Comparison of ENCODE assay signal across 9 mouse cellular contexts in genomic region chr7:31207563-31208236, GRCm38 (mm10). TPM values are rescaled to one million over a fixed set of nuclear protein-coding genes. Genes with fewer than 3 reads are reported as not detected.
DNase-seq lines count a peak whose midpoint lies in the region; ATAC-seq and TF ChIP-seq lines count a peak whose summit lies in the region.
"Had no signal": no experiment of that assay in that cellular context is flagged by ENCODE, and none has a peak within 500 bp of the region (broad histone marks: within the 10 kb centered on the region; RNA-seq: fewer than 3 reads in every experiment).

No protein-coding gene starts in this region.

- no peaks in the 10 kb centered on the region for H3K4me1 ChIP-seq in kidney, adult 2 months (ENCODE audit: control insufficient read depth, insufficient read depth, low read length)
- no peaks in the 10 kb centered on the region; the same call in 1 of the 2 replicates for H3K4me1 ChIP-seq in cortical plate, adult 2 months (ENCODE audit: control insufficient read depth, insufficient read depth, low read length)
- H3K4me1 ChIP-seq in hindbrain, embryonic 15.5 days (replicated peaks), result peaks cover 9% of the 10 kb centered on the region; the same call in 1 of the 2 replicates
- H3K4me1 ChIP-seq in midbrain, embryonic 14.5 days (ENCODE audit: control insufficient read depth, insufficient read depth, low read length), result no peaks in the 10 kb centered on the region

- peak; percentile 63 for ATAC-seq in hindbrain, embryonic 15.5 days (ENCODE audit: low FRiP score, low read depth)
- ATAC-seq in midbrain, embryonic 14.5 days (ENCODE audit: low FRiP score, low TSS enrichment), result 0 out of 2 replicates have a peak, but pooled peaks have one; percentile 14

- TF ChIP-seq POLR2A in kidney, adult 2 months (IDR thresholded peaks at IDR 0.05; ENCODE audit: low read depth, low read length), result no peak
- no peak for TF ChIP-seq POLR2A in cortical plate, adult 2 months (IDR thresholded peaks at IDR 0.05; ENCODE audit: extremely low read depth, insufficient read depth, low read length)

- no peak overlapping the region for H3K9ac ChIP-seq in hindbrain, embryonic 15.5 days
- H3K9ac ChIP-seq in midbrain, embryonic 14.5 days (replicated peaks; ENCODE audit: low read length), result no peak overlapping the region

- peak overlapping the region; percentile 13; the same call in 1 of the 2 replicates for H3K4me3 ChIP-seq in kidney, adult 2 months (ENCODE audit: insufficient read depth, low read depth, low read length)
- peak overlapping the region; percentile 64 for H3K4me3 ChIP-seq in cortical plate, adult 2 months (ENCODE audit: insufficient read depth, low read length)
- H3K4me3 ChIP-seq in hindbrain, embryonic 15.5 days, result peak overlapping the region; percentile 80
- H3K4me3 ChIP-seq in midbrain, embryonic 14.5 days (replicated peaks; ENCODE audit: low read depth, low read length), result peak overlapping the region; percentile 58

- H3K27ac ChIP-seq in kidney, adult 2 months (ENCODE audit: insufficient read depth, low read depth, low read length), result no peak overlapping the region
- H3K27ac ChIP-seq in cortical plate, adult 2 months (ENCODE audit: insufficient read depth, low read length), result no peak overlapping the region
- H3K27ac ChIP-seq in hindbrain, embryonic 15.5 days (replicated peaks), result no peak overlapping the region
- no peak overlapping the region for H3K27ac ChIP-seq in midbrain, embryonic 14.5 days (replicated peaks; ENCODE audit: low read depth, low read length)

- WGBS in kidney, adult 2 months, result 68% methylated on average over 13 of the region's 13 CpGs
- 75% methylated on average over 13 of the region's 13 CpGs for WGBS in hindbrain, embryonic 15.5 days
- WGBS in midbrain, embryonic 14.5 days, result 70% methylated on average over 13 of the region's 13 CpGs

- H3K9me3 ChIP-seq in hindbrain, embryonic 15.5 days, result no peaks in the 10 kb centered on the region
- no peaks in the 10 kb centered on the region for H3K9me3 ChIP-seq in midbrain, embryonic 14.5 days (ENCODE audit: control insufficient read depth, low read length)

- TF ChIP-seq CTCF in kidney, adult 2 months (conservative IDR thresholded peaks at IDR 0.05; ENCODE audit: insufficient read depth, insufficient read length, low read depth, low read length), result no peak
- TF ChIP-seq CTCF in cortical plate, adult 2 months (IDR thresholded peaks at IDR 0.05; ENCODE audit: extremely low read depth, insufficient read depth, low read length), result no peak

- DNase-seq in kidney, adult 2 months, result no peak
- DNase-seq in kidney, adult 11 months, result no peak
- DNase-seq in midbrain, embryonic 14.5 days, result no peak
- no peak for DNase-seq in adrenal gland, postnatal 4 days (ENCODE audit: low spot score in 2 of 2)
- no peak for DNase-seq in frontal cortex, adult 2 months (ENCODE audit: extremely low spot score in 1 of 2, low spot score in 1 of 2)
- DNase-seq in lung, postnatal 4 days, result no peak

- no peaks in the 10 kb centered on the region for H3K36me3 ChIP-seq in kidney, adult 2 months (ENCODE audit: control insufficient read depth, insufficient read depth, low read length)
- peaks cover 9% of the 10 kb centered on the region; the same call in 1 of the 2 replicates for H3K36me3 ChIP-seq in hindbrain, embryonic 15.5 days
- H3K36me3 ChIP-seq in midbrain, embryonic 14.5 days (ENCODE audit: control insufficient read depth, insufficient read depth, low read length), result peaks cover 4% of the 10 kb centered on the region; the same call in 1 of the 2 replicates
- H3K36me3 ChIP-seq: G1E had no signal

- peak overlapping the region; percentile 69 for H3K4me2 ChIP-seq in hindbrain, embryonic 15.5 days
- peak overlapping the region; percentile 68 for H3K4me2 ChIP-seq in midbrain, embryonic 14.5 days (ENCODE audit: low read length)

- no peaks in the 10 kb centered on the region for H3K27me3 ChIP-seq in kidney, adult 2 months (replicated peaks; ENCODE audit: control insufficient read depth, insufficient read depth, low read length)
- no peaks in the 10 kb centered on the region for H3K27me3 ChIP-seq in hindbrain, embryonic 15.5 days
- no peaks in the 10 kb centered on the region for H3K27me3 ChIP-seq in midbrain, embryonic 14.5 days (ENCODE audit: control insufficient read depth, insufficient read depth, low read length)

RNA-seq across cellular contexts. Expression of gene Gramd1a, which starts 52.0 kb away (rescaled TPM):
- 53.8 and 57.1 TPM in 2 replicates for polyA plus RNA-seq in kidney, adult 2 months (2012; rRNA removed)
- polyA plus RNA-seq in cortical plate, adult 2 months (2012; rRNA removed), result 183 and 188 TPM in 2 replicates
- 212 and 233 TPM in 2 replicates for polyA plus RNA-seq in hindbrain, embryonic 15.5 days (2015; fragmentation: Nextera tagmentation; extraction: Ambion mirVana)
- polyA plus RNA-seq in midbrain, embryonic 14.5 days (2014; fragmentation: Nextera tagmentation; extraction: Ambion mirVana), result 205 and 232 TPM in 2 replicates
- total RNA-seq in adrenal gland, postnatal 4 days (2021), result 10 to 100 TPM; 55.4 to 58.7 TPM
- polyA plus RNA-seq in frontal cortex, adult 2 months (2012; rRNA removed), result 174 and 186 TPM in 2 replicates

Comparison
In these comparisons a context has a peak if more than half of its experiments do, and no peak if none do; other contexts are left out.
1. H3K4me3 ChIP-seq: peak in every context shown above with its lines; median percentile 80 in hindbrain, embryonic 15.5 days; 64 in cortical plate, adult 2 months; 58 in midbrain, embryonic 14.5 days; 13 in kidney, adult 2 months.